Mouse (Mus musculus): ENCODE data around the gene Ildr2. TPM values are rescaled to one million over a fixed set of nuclear protein-coding genes. Genes with fewer than 3 reads are reported as not detected.

Ildr2 gene
- 1.9 TPM for polyA plus RNA-seq (2012; fragmentation: generic; extraction: Trizol)

DNA sequence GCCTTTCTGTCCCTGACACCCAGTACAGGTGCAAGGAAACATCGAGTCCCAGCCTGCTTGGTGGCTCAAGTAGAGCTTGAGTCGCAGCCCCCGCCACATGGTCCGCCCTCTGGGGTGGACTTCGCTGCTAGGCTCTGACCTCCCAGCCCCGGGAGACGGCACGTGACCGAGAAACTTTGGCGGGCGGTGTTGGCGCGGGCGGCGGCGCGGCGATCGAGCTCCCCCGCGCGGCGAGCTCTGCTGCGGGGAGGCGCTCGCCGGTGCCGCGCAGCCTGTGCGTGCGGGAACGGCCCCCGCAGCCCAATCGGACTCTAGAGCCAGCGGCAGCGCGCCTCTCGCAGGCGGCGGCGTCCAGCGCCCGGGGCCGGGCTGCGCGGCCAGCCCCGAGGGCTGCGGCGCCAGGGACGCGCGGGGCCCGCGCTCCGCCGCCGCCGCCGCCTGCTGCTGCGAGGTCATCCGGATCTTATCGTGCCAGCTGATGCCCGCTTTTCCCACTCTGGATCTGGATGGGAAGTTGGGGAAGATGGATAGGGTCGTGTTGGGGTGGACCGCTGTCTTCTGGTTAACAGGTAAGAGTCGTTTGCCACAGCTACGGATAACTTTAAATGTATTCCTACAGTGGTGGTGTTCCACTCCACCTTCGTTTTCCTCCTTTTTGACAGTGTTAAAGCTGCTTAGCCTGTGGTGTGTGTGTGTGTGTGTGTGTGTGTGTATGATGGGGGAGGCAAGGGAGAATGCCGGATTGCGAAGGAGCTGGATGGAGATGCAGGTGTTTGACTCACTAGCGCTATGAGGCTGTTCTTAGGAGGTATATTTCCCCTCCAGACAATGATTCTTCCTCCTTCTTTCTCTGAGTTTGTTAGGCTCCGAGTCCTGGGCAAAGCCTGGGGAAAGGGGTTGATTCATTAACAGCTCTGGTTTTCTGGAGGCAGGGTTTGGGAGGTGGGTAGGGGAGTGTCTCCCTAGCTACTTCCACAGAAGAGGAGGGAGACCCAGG lies at the start of gene Ildr2:
TSS of gene Ildr2 (plus strand) at position 242 of the 997 bp plus-strand sequence.
- TF ChIP-seq E2F4 (IDR thresholded peaks at IDR 0.05; ENCODE audit: insufficient read depth) (no peak), REST (IDR thresholded peaks at IDR 0.05; ENCODE audit: insufficient read depth, insufficient read length) (no peak), SRF (IDR thresholded peaks at IDR 0.05; ENCODE audit: control insufficient read depth, insufficient read length, low read depth) (no peak), MYOG (IDR thresholded peaks at IDR 0.05; ENCODE audit: control insufficient read depth in 1 of 3, insufficient read depth in 1 of 3, insufficient read length in 2 of 3, low read depth in 2 of 3) (peak in 1 of 3 experiments; percentile 4), POLR2AphosphoS2 (IDR thresholded peaks at IDR 0.05; ENCODE audit: insufficient read length, low read depth) (no peak), POLR2A (IDR thresholded peaks at IDR 0.05; ENCODE audit: insufficient read length, low read depth) (no peak), USF1 (IDR thresholded peaks at IDR 0.05; ENCODE audit: low read depth) (peak; percentile 66), CEBPB (IDR thresholded peaks at IDR 0.05; ENCODE audit: insufficient read depth, poor library complexity, severe bottlenecking) (no peak), TCF3 (IDR thresholded peaks at IDR 0.05; ENCODE audit: insufficient read length, low read depth) (no peak), TCF12 (IDR thresholded peaks at IDR 0.05; ENCODE audit: insufficient read depth, poor library complexity, severe bottlenecking) (no peak), MYOD1 (IDR thresholded peaks at IDR 0.05; ENCODE audit: control insufficient read depth in 1 of 3, insufficient read length in 2 of 3, low read depth in 2 of 3) (no peak)

DNA sequence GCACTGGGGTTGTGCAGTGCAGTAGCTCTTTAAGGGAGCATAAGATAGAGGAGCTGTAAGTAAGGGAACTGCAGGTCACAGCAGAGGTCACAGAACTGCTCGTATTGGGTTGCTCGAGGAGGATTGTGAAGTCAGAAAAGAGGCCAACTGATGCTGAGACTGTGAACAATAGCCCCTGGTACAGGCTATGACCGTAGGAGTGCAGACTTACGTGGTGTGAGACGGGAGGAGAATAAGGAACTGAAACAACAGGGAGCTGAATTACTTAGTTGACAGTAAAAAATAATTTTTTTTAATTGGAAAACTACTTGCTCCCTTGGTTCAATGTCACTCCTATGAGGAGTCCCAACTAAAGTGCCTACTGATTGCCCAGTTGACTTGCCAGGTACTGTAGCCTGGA lies 49.8 kb upstream of the Ildr2 start:
- TF ChIP-seq MYOD1 (IDR thresholded peaks at IDR 0.05; ENCODE audit: control insufficient read depth in 1 of 3, insufficient read length in 2 of 3, low read depth in 2 of 3) (no peak), MAX (IDR thresholded peaks at IDR 0.05; ENCODE audit: low read depth) (no peak), POLR2A (IDR thresholded peaks at IDR 0.05; ENCODE audit: insufficient read length, low read depth) (no peak), CEBPB (IDR thresholded peaks at IDR 0.05; ENCODE audit: insufficient read depth, poor library complexity, severe bottlenecking) (no peak), USF1 (IDR thresholded peaks at IDR 0.05; ENCODE audit: low read depth) (no peak), MYOG (IDR thresholded peaks at IDR 0.05; ENCODE audit: control insufficient read depth in 1 of 3, insufficient read depth in 1 of 3, insufficient read length in 2 of 3, low read depth in 2 of 3) (no peak), REST (IDR thresholded peaks at IDR 0.05; ENCODE audit: insufficient read depth, insufficient read length) (no peak), TCF3 (IDR thresholded peaks at IDR 0.05; ENCODE audit: insufficient read length, low read depth) (no peak), E2F4 (IDR thresholded peaks at IDR 0.05; ENCODE audit: insufficient read depth) (no peak), TCF12 (IDR thresholded peaks at IDR 0.05; ENCODE audit: insufficient read depth, poor library complexity, severe bottlenecking) (no peak), SRF (IDR thresholded peaks at IDR 0.05; ENCODE audit: control insufficient read depth, insufficient read length, low read depth) (no peak), POLR2AphosphoS2 (IDR thresholded peaks at IDR 0.05; ENCODE audit: insufficient read length, low read depth) (no peak)
- Histone ChIP-seq H3K36me3 (ENCODE audit: control insufficient read depth, insufficient read depth) (no peaks in the 10 kb centered on the region), H3ac (ENCODE audit: control insufficient read depth, insufficient read length) (no peak overlapping the region), H3K27me3 (ENCODE audit: control insufficient read depth, insufficient read depth, insufficient read length) (no peaks in the 10 kb centered on the region), H3K4me2 (ENCODE audit: low read depth) (no peak overlapping the region), H3K79me2 (ENCODE audit: control insufficient read depth, insufficient read depth) (no peaks in the 10 kb centered on the region), H3K4me3 (no peak overlapping the region)

More for the DNA sequence above, at the start of gene Ildr2:
- Histone ChIP-seq H3K4me3 (peak within 1 kb of the TSS; percentile 23), H3K36me3 (ENCODE audit: control insufficient read depth, insufficient read depth) (no peaks in the 10 kb centered on the region), H3K4me2 (ENCODE audit: low read depth) (peak within 1 kb of the TSS; percentile 76), H3K27me3 (ENCODE audit: control insufficient read depth, insufficient read depth, insufficient read length) (no peaks in the 10 kb centered on the region), H3K79me2 (ENCODE audit: control insufficient read depth, insufficient read depth) (no peaks in the 10 kb centered on the region), H3ac (ENCODE audit: control insufficient read depth, insufficient read length) (peak within 1 kb of the TSS; percentile 11)

GRCm38 (mm10) chr1:166205159-166205558 lies 48.8 kb upstream of the Ildr2 start:
- Histone ChIP-seq H3K36me3 (ENCODE audit: control insufficient read depth, insufficient read depth) (no peaks in the 10 kb centered on the region), H3K4me3 (no peak overlapping the region), H3ac (ENCODE audit: control insufficient read depth, insufficient read length) (no peak overlapping the region), H3K4me2 (ENCODE audit: low read depth) (no peak overlapping the region), H3K27me3 (ENCODE audit: control insufficient read depth, insufficient read depth, insufficient read length) (no peaks in the 10 kb centered on the region), H3K79me2 (ENCODE audit: control insufficient read depth, insufficient read depth) (no peaks in the 10 kb centered on the region)
- TF ChIP-seq MYOD1 (IDR thresholded peaks at IDR 0.05; ENCODE audit: control insufficient read depth in 1 of 3, insufficient read length in 2 of 3, low read depth in 2 of 3) = no peak
- no peak for TF ChIP-seq MYOG (IDR thresholded peaks at IDR 0.05; ENCODE audit: control insufficient read depth in 1 of 3, insufficient read depth in 1 of 3, insufficient read length in 2 of 3, low read depth in 2 of 3)
- TF ChIP-seq TCF12 (IDR thresholded peaks at IDR 0.05; ENCODE audit: insufficient read depth, poor library complexity, severe bottlenecking) = no peak

DNA sequence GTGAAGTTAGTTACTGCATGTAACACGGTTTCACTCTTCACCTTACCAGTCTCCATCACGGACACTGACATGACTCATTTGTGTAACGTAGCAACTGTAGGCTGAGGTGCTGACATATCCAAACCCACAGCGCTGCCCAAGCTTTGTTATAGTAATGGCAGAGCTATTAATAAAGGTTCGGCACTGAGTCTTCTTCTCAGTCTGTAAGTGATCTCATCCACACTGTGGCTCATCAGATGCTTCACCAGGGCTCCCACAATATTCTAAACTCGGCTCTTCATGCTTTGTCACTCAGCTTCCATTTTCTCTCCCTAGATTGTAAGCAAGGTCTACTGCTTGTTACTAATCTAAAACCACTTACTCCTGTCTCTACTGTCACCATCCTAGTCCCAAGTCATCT lies 44.6 kb upstream of the Ildr2 start:
- Histone ChIP-seq H3K4me3 (no peak overlapping the region), H3K27me3 (ENCODE audit: control insufficient read depth, insufficient read depth, insufficient read length) (no peaks in the 10 kb centered on the region), H3ac (ENCODE audit: control insufficient read depth, insufficient read length) (no peak overlapping the region), H3K4me2 (ENCODE audit: low read depth) (peak overlapping the region; percentile 41), H3K79me2 (ENCODE audit: control insufficient read depth, insufficient read depth) (no peaks in the 10 kb centered on the region), H3K36me3 (ENCODE audit: control insufficient read depth, insufficient read depth) (no peaks in the 10 kb centered on the region)
- no peak for TF ChIP-seq POLR2AphosphoS2 (IDR thresholded peaks at IDR 0.05; ENCODE audit: insufficient read length, low read depth)
- TF ChIP-seq CEBPB (IDR thresholded peaks at IDR 0.05; ENCODE audit: insufficient read depth, poor library complexity, severe bottlenecking) = no peak
- no peak for TF ChIP-seq SRF (IDR thresholded peaks at IDR 0.05; ENCODE audit: control insufficient read depth, insufficient read length, low read depth)
- TF ChIP-seq TCF12 (IDR thresholded peaks at IDR 0.05; ENCODE audit: insufficient read depth, poor library complexity, severe bottlenecking) = no peak
- no peak for TF ChIP-seq POLR2A (IDR thresholded peaks at IDR 0.05; ENCODE audit: insufficient read length, low read depth)
- no peak for TF ChIP-seq MYOG (IDR thresholded peaks at IDR 0.05; ENCODE audit: control insufficient read depth in 1 of 3, insufficient read depth in 1 of 3, insufficient read length in 2 of 3, low read depth in 2 of 3)
- no peak for TF ChIP-seq MYOD1 (IDR thresholded peaks at IDR 0.05; ENCODE audit: control insufficient read depth in 1 of 3, insufficient read length in 2 of 3, low read depth in 2 of 3)
- TF ChIP-seq USF1 (IDR thresholded peaks at IDR 0.05; ENCODE audit: low read depth) = no peak

Measured in myocyte (in vitro differentiated cells).